Mouse (Mus musculus): Measurements from ENCODE around the gene Tmem47. TPM values are rescaled to one million over a fixed set of nuclear protein-coding genes. Genes with fewer than 3 reads are reported as not detected.

Tmem47 gene
- polyA plus RNA-seq (2012; ENCODE audit: insufficient read depth, insufficient read length, low replicate concordance, missing spikeins), result not detected in 2 replicates

DNA sequence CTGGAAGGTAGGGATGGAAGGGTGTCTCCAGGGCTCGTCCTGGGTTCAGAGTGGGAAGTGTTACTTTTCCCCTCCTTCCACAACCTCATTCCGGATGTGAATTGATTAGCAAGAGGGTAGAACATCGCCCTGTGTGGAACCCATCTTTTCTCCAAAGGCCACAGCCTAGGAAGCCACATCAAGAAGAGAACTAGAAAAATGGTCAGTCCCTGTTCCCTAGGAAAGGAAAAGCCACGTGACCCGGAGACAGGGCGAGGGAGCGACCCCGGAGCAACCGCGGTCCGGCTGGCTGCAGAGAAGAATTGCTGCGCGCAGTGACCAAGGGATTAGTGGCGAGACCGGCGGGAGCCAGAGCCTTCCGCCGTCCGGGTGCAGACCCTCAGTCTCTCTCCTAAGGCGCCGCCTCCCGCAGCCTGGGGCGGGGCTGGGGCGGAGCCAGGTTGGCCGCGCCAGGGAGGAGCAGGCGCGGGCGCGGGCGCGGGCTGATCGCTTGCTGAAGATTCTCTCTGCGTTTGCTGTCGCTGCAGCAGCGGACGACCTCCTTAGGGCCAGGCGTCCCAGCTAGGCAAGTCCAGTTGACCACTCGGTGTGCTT lies at the start of gene Tmem47:
Gene Tmem47, plus strand, starts transcription at position 489 of the 594 bp plus-strand sequence.
- TF ChIP-seq CTCF (IDR thresholded peaks at IDR 0.05; ENCODE audit: insufficient read depth, low read depth, low read length) (no peak), POLR2A (IDR thresholded peaks at IDR 0.05; ENCODE audit: insufficient read depth, low read depth, low read length) (no peak)
- 9% methylated on average over 27 of the region's 39 CpGs for WGBS
- Histone ChIP-seq H3K4me1 (ENCODE audit: control insufficient read depth, insufficient read depth, low read length) (no peaks in the 10 kb centered on the region), H3K27ac (ENCODE audit: insufficient read depth, low read depth, low read length) (peak within 1 kb of the TSS; percentile 70), H3K4me3 (ENCODE audit: insufficient read depth, low read depth, low read length) (peak within 1 kb of the TSS; percentile 81)

DNA sequence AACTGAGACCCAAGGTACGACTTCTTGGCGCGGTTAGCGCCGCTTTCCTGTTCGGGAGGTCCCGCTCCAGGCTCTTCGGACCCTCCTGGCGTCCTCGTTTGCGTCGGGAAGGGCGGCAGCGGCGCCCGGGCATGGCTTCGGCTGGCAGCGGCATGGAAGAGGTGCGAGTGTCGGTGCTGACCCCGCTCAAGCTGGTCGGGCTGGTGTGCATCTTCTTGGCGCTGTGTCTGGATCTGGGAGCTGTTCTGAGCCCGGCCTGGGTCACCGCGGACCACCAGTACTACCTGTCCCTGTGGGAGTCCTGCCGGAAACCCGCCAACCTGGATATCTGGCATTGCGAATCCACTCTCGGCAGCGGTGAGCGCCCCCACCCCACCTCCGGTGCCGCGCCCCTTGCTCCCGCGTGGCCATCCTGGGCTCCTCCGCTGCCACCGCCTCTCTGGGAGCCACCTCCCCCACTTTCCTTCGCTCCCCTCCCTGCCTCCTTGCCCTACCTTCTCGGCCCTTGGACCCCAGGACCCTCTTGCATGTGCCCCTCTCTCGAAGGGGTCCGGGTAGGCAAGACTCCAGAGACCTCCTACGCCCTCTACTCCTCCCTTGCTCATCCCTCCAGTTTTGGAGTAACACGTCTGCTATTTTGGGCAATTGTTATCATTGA lies 435 bp downstream of the Tmem47 start:
- Histone ChIP-seq H3K4me3 (ENCODE audit: insufficient read depth, low read depth, low read length) (peak overlapping the region; percentile 81), H3K4me1 (ENCODE audit: control insufficient read depth, insufficient read depth, low read length) (no peaks in the 10 kb centered on the region), H3K27ac (ENCODE audit: insufficient read depth, low read depth, low read length) (peak overlapping the region; percentile 70)
- 7% methylated on average over 45 of the region's 45 CpGs for WGBS
- TF ChIP-seq CTCF (IDR thresholded peaks at IDR 0.05; ENCODE audit: insufficient read depth, low read depth, low read length) (no peak), POLR2A (IDR thresholded peaks at IDR 0.05; ENCODE audit: insufficient read depth, low read depth, low read length) (no peak)

DNA sequence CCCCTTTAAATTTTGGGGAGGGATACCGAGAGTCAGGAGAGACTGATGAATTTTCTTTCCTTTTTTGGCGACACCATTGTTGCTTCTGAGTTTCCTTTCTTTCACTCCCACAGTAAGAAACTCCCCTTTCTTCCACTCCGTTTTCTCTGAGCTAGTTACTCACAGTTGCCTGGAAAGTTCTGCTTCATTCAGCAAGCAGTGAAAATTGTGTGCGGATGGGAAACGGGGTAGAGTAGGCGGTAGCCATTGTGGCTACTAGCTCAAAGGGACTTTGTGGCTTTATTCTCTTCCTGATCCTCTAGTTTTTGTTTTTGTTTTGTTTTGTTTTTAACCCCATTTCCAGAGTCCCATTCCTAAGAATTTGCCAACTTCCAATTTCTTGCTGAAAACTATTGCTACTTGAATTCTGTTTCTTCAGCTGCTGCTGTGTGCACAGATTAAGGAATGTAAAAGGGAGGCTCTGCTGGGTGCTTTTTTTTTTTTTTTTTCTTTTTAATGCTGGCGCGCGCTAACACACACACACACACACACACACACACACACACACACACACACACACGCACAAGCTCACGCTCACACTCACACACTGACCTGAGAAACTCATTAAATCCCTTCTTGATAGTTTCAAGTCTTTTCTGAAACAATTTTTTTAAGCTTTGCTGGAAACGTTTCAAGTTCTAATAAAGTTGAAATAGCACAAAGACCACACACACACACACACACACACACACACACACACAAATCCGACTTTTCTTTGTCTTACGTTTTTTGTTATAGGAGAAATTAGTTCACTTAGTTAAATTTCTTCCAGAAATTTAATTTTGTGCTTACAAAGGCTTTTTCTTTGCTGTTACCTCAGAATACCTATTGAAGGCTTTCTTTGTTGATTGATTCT lies 1.5 kb downstream of the Tmem47 start:
- TF ChIP-seq POLR2A (IDR thresholded peaks at IDR 0.05; ENCODE audit: insufficient read depth, low read depth, low read length) (no peak), CTCF (IDR thresholded peaks at IDR 0.05; ENCODE audit: insufficient read depth, low read depth, low read length) (no peak)

DNA sequence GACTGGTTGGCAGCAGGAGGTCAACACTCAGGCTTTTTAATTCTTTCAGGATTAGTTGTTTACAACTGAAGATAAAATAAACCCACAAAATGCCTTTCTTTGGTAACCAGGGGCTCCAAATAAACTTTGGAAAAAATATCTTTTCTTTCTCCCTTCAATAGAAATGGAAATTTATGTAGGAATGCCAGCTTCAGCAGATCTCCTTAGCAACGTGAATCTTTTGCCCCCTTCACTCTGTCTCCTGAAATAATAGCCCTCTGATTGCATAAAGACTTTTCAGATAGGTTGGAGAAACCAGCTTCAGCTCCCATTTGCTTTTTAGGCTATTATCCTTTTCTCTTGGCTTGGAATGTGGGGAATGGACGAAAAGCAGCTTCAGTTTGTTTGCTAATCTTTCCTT lies 2.2 kb downstream of the Tmem47 start:
- H3K4me3 ChIP-seq (ENCODE audit: insufficient read depth, low read depth, low read length), result no peak overlapping the region
- TF ChIP-seq CTCF (IDR thresholded peaks at IDR 0.05; ENCODE audit: insufficient read depth, low read depth, low read length) (no peak), POLR2A (IDR thresholded peaks at IDR 0.05; ENCODE audit: insufficient read depth, low read depth, low read length) (no peak)
- 34% methylated on average over 2 of the region's 2 CpGs for WGBS
- no peaks in the 10 kb centered on the region for H3K4me1 ChIP-seq (ENCODE audit: control insufficient read depth, insufficient read depth, low read length)
- H3K27ac ChIP-seq (ENCODE audit: insufficient read depth, low read depth, low read length), result no peak overlapping the region

More for the DNA sequence above, 1.5 kb downstream of the Tmem47 start:
- no peak overlapping the region for H3K4me3 ChIP-seq (ENCODE audit: insufficient read depth, low read depth, low read length)
- 16% methylated on average over 14 of the region's 14 CpGs for WGBS
- H3K27ac ChIP-seq (ENCODE audit: insufficient read depth, low read depth, low read length), result peak overlapping the region; percentile 70; the same call in 1 of the 2 replicates
- no peaks in the 10 kb centered on the region for H3K4me1 ChIP-seq (ENCODE audit: control insufficient read depth, insufficient read depth, low read length)

DNA sequence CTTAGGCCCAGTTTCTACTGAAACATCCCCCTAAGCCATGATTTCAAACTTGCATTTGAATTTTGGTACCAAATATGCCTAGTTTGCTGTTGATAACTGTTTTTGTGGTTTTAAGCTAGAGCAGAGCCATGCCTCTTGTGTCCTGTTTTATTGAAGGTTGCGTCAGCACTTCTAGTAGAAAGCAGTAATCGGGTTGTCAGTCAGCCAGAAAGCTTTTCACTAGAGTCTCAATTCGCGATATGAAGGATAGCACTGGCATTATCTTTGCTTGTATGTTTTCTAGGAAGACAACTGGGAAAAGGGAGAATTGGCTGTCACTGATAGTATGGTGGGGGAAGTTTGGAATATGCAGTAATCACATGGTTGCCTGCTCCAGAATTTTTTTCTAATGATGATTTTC lies 3.3 kb downstream of the Tmem47 start:
- H3K4me1 ChIP-seq (ENCODE audit: control insufficient read depth, insufficient read depth, low read length), result no peaks in the 10 kb centered on the region
- no peak overlapping the region for H3K4me3 ChIP-seq (ENCODE audit: insufficient read depth, low read depth, low read length)
- 54% methylated on average over 4 of the region's 4 CpGs for WGBS
- H3K27ac ChIP-seq (ENCODE audit: insufficient read depth, low read depth, low read length), result no peak overlapping the region
- TF ChIP-seq CTCF (IDR thresholded peaks at IDR 0.05; ENCODE audit: insufficient read depth, low read depth, low read length) (no peak), POLR2A (IDR thresholded peaks at IDR 0.05; ENCODE audit: insufficient read depth, low read depth, low read length) (no peak)

DNA sequence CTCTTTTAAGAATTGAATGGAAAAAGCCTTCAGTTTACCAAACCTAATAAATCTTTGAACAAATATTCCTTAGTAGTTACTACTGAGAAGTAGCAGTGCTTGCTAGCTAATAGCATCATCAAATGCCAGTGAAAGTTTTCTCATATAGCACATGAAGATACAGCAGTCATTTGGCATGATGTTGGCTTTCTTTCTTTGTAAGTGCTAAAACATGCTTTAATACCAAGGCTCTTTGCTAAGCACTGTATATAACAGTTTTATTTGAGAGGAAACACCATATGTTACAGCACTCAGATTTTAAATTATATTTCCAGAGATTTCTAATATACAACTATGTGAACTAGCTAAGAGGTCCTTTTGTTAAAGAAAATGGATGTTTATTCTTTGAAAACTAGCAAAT lies 8.0 kb downstream of the Tmem47 start:
- no peaks in the 10 kb centered on the region for H3K4me1 ChIP-seq (ENCODE audit: control insufficient read depth, insufficient read depth, low read length)
- no peak for TF ChIP-seq CTCF (IDR thresholded peaks at IDR 0.05; ENCODE audit: insufficient read depth, low read depth, low read length)
- TF ChIP-seq POLR2A (IDR thresholded peaks at IDR 0.05; ENCODE audit: insufficient read depth, low read depth, low read length), result no peak
- H3K4me3 ChIP-seq (ENCODE audit: insufficient read depth, low read depth, low read length), result no peak overlapping the region
- H3K27ac ChIP-seq (ENCODE audit: insufficient read depth, low read depth, low read length), result no peak overlapping the region

DNA sequence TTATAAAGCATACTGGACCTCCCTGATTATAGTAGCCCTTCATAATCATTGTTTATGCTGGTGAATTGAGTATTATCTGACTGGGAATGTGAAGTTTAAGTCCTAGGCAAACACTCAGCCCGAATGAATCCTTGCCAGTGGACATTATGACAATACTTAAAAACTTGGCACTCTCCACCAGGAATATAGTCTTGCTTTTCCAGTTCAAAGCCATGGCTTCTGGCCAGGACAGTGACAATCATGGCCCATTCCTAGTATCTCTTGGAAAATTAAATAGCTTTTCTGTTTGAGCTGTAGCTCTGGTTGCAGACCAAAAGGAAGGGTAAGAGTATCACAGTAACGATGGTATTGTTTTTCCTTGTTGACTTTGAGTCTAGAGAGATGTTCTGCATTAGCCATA lies 10.5 kb downstream of the Tmem47 start:
- H3K4me3 ChIP-seq (ENCODE audit: insufficient read depth, low read depth, low read length), result no peak overlapping the region
- no peak overlapping the region for H3K27ac ChIP-seq (ENCODE audit: insufficient read depth, low read depth, low read length)
- TF ChIP-seq CTCF (IDR thresholded peaks at IDR 0.05; ENCODE audit: insufficient read depth, low read depth, low read length), result no peak
- TF ChIP-seq POLR2A (IDR thresholded peaks at IDR 0.05; ENCODE audit: insufficient read depth, low read depth, low read length), result no peak
- 54% methylated on average over 2 of the region's 2 CpGs for WGBS
- H3K4me1 ChIP-seq (ENCODE audit: control insufficient read depth, insufficient read depth, low read length), result no peaks in the 10 kb centered on the region

DNA sequence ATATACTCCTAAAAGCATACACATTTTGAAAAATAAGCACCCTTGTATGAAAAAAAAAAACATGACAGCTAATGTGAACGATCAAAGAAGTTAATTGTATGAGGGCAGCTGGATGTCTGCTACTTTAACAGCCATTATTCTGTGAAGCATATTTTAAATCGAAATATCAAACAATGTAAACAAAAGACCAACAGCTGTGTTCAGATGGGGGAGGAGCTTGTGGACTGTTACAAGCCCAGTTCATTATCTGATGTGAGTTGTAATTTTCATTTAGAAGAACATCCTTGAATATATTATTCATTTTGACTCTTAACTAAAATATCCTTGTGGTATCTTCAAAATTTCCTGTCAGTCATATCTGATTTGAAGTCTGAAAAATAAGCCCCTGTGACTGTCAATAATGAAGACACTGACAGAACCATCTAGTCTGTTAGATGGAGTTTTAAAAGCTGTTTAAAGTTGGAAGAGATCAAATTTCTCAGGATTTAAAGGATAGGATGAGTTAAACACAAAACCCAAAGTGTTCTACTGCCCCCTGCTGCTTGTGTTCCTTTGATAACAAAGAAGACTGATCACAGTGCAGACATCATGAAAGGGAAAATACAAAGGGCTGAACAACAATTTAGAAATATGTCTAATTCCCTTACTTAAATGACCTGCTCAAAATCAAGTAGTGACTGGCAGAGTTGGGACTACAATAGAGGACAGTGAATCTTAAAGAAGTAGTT lies 14.7 kb downstream of the Tmem47 start:
- H3K4me3 ChIP-seq (ENCODE audit: insufficient read depth, low read depth, low read length), result no peak overlapping the region
- no peak overlapping the region for H3K27ac ChIP-seq (ENCODE audit: insufficient read depth, low read depth, low read length)
- no peak for TF ChIP-seq POLR2A (IDR thresholded peaks at IDR 0.05; ENCODE audit: insufficient read depth, low read depth, low read length)
- H3K4me1 ChIP-seq (ENCODE audit: control insufficient read depth, insufficient read depth, low read length), result no peaks in the 10 kb centered on the region
- WGBS, result 30% methylated on average over 2 of the region's 2 CpGs

All from olfactory bulb, adult 2 months (tissue).